Mouse (Mus musculus): ENCODE results near the gene Adh1.

- TF ChIP-seq POLR2A (IDR thresholded peaks at IDR 0.05; ENCODE audit: low read depth, low read length) (no peak), CTCF (conservative IDR thresholded peaks at IDR 0.05; ENCODE audit: insufficient read depth, insufficient read length, low read depth, low read length) (no peak)
Observed at GRCm38 (mm10) chr3:138304489-138304871, 43.7 kb downstream of the Adh1 start.

Data from kidney, adult 2 months (tissue).